Mouse (Mus musculus) MEL (cell line): Measurements from ENCODE around the gene Vps52. TPM values are rescaled to one million over a fixed set of nuclear protein-coding genes. Genes with fewer than 3 reads are reported as not detected.

Experiments used
- DNase-seq: peaks from one replicate; pipeline ENCODE4 v3.0.0; 2011; ENCODE audit warnings: low read depth, low spot score
- H3K27ac ChIP-seq: 2 replicates; pipeline ENCODE4 v1.5.1; 2012; ENCODE audit warnings: low read depth, mild to moderate bottlenecking, control low read depth, low read length, moderate library complexity; ENCODE audit not compliant: control insufficient read depth
- H3K27me3 ChIP-seq, 2 experiments: fragments of 150-350 bp in 1 of 2; sonication (generic) in 1 of 2; 2 replicates each; pipeline ENCODE4 v1.6.1; 2012; ENCODE audit warnings: low read length in 2 of 2, mild to moderate bottlenecking in 2 of 2, improper control_type of control experiment in 1 of 2, moderate library complexity in 1 of 2; ENCODE audit not compliant: insufficient read depth in 2 of 2, control insufficient read depth in 1 of 2
- H3K36me3 ChIP-seq, 2 experiments: 2 replicates each; pipeline ENCODE4 v1.6.1; 2012 to 2014; ENCODE audit warnings: low read length in 2 of 2, improper control_type of control experiment in 1 of 2, inconsistent platforms in 1 of 2, mild to moderate bottlenecking in 1 of 2; ENCODE audit not compliant: insufficient read depth in 2 of 2, control insufficient read depth in 1 of 2
- H3K4me1 ChIP-seq, 2 experiments: fragments of 150-350 bp in 1 of 2; sonication (generic) in 1 of 2; 2 replicates each; pipeline ENCODE4 v1.6.1; 2012; ENCODE audit warnings: low read length in 2 of 2, improper control_type of control experiment in 1 of 2, mild to moderate bottlenecking in 1 of 2; ENCODE audit not compliant: insufficient read depth in 2 of 2, control insufficient read depth in 1 of 2
- H3K4me3 ChIP-seq, 2 experiments: fragments of 150-350 bp in 1 of 2; sonication (generic) in 1 of 2; 2 replicates each; pipeline ENCODE4 v1.5.1; 2012; ENCODE audit warnings: low read depth in 2 of 2, low read length in 2 of 2, mild to moderate bottlenecking in 2 of 2, moderate library complexity in 2 of 2, control low read depth in 1 of 2, improper control_type of control experiment in 1 of 2; ENCODE audit not compliant: control insufficient read depth in 1 of 2, insufficient read depth in 1 of 2
- H3K79me2 ChIP-seq: 2 replicates; pipeline ENCODE4 v1.6.1; 2012; ENCODE audit warnings: mild to moderate bottlenecking, low read length, moderate library complexity; ENCODE audit not compliant: control insufficient read depth, poor library complexity, insufficient read depth
- H3K9ac ChIP-seq: 2 replicates; pipeline ENCODE4 v1.6.1; 2012; ENCODE audit warnings: low read depth, mild to moderate bottlenecking, control low read depth, low read length, moderate library complexity; ENCODE audit not compliant: control insufficient read depth, poor library complexity, severe bottlenecking
- H3K9me3 ChIP-seq: fragments of 150-350 bp; sonication (generic); replicated peaks from 2 replicates; pipeline ENCODE4 v1.6.1; 2012; ENCODE audit warnings: mild to moderate bottlenecking, low read length, improper control_type of control experiment, moderate library complexity; ENCODE audit not compliant: insufficient read depth
- CHD1 ChIP-seq: IDR thresholded peaks from 2 replicates; pipeline ENCODE4 v1.6.1; 2012; ENCODE audit warnings: low read depth, mild to moderate bottlenecking, inconsistent platforms, low read length, improper control_type of control experiment
- CHD2 ChIP-seq: IDR thresholded peaks from 2 replicates; pipeline ENCODE4 v1.6.1; 2011; ENCODE audit warnings: low read length, improper control_type of control experiment
- E2F4 ChIP-seq: IDR thresholded peaks from 2 replicates; pipeline ENCODE4 v1.6.1; 2011; ENCODE audit warnings: low read depth, low read length, improper control_type of control experiment, borderline replicate concordance
- ETS1 ChIP-seq: IDR thresholded peaks from 2 replicates; pipeline ENCODE4 v1.6.1; 2012; ENCODE audit warnings: low read depth, mild to moderate bottlenecking, inconsistent platforms, low read length, improper control_type of control experiment, moderate library complexity
- HCFC1 ChIP-seq: IDR thresholded peaks from 2 replicates; pipeline ENCODE4 v1.6.1; 2012; ENCODE audit warnings: low read depth, mild to moderate bottlenecking, inconsistent platforms, low read length, improper control_type of control experiment, moderate library complexity
- MAZ ChIP-seq: IDR thresholded peaks from 2 replicates; pipeline ENCODE4 v1.6.1; 2012; ENCODE audit warnings: low read depth, mild to moderate bottlenecking, inconsistent platforms, low read length, improper control_type of control experiment
- MXI1 ChIP-seq: IDR thresholded peaks from 2 replicates; pipeline ENCODE4 v1.6.1; 2011; ENCODE audit warnings: mild to moderate bottlenecking, low read depth, low read length, improper control_type of control experiment
- NELFE ChIP-seq: IDR thresholded peaks from 2 replicates; pipeline ENCODE4 v1.6.1; 2011; ENCODE audit warnings: low read depth, low read length, improper control_type of control experiment
- NRF1 ChIP-seq: IDR thresholded peaks from 2 replicates; pipeline ENCODE4 v1.6.1; 2014; ENCODE audit warnings: low read depth, mild to moderate bottlenecking, inconsistent platforms, low read length, improper control_type of control experiment, moderate library complexity; ENCODE audit not compliant: poor library complexity, insufficient read depth, severe bottlenecking
- POLR2A ChIP-seq, 2 experiments: IDR thresholded peaks; 2 replicates each; pipeline ENCODE4 v1.6.1; 2011 to 2012; ENCODE audit warnings: low read length in 2 of 2, mild to moderate bottlenecking in 2 of 2, control low read depth in 1 of 2, improper control_type of control experiment in 1 of 2, low read depth in 1 of 2, moderate library complexity in 1 of 2; ENCODE audit not compliant: control insufficient read depth in 1 of 2, insufficient read depth in 1 of 2, poor library complexity in 1 of 2
- POLR2AphosphoS2 ChIP-seq: IDR thresholded peaks from 2 replicates; pipeline ENCODE4 v1.6.1; 2011; ENCODE audit warnings: low read length, improper control_type of control experiment
- RCOR1 ChIP-seq: IDR thresholded peaks from 2 replicates; pipeline ENCODE4 v1.6.1; 2012; ENCODE audit warnings: low read depth, mild to moderate bottlenecking, inconsistent platforms, low read length, improper control_type of control experiment
- SIN3A ChIP-seq: IDR thresholded peaks from 2 replicates; pipeline ENCODE4 v1.6.1; 2012; ENCODE audit warnings: low read length, improper control_type of control experiment, inconsistent platforms
- TAL1 ChIP-seq: IDR thresholded peaks from 2 replicates; pipeline ENCODE4 v1.6.1; 2012; ENCODE audit warnings: mild to moderate bottlenecking, inconsistent platforms, low read length, moderate library complexity, mixed read lengths
- TBP ChIP-seq: IDR thresholded peaks from 2 replicates; pipeline ENCODE4 v1.8.0; 2011; ENCODE audit warnings: low read depth, low read length, improper control_type of control experiment
- USF1 ChIP-seq: IDR thresholded peaks from 2 replicates; pipeline ENCODE4 v1.6.1; 2014; ENCODE audit warnings: low read depth, mild to moderate bottlenecking, inconsistent platforms, low read length, improper control_type of control experiment, moderate library complexity
- ZKSCAN1 ChIP-seq: IDR thresholded peaks from 2 replicates; pipeline ENCODE4 v1.6.1; 2012; ENCODE audit warnings: low read depth, mild to moderate bottlenecking, inconsistent platforms, low read length, improper control_type of control experiment, moderate library complexity
- ZMIZ1 ChIP-seq: IDR thresholded peaks from 2 replicates; pipeline ENCODE4 v1.6.1; 2012; ENCODE audit warnings: low read depth, mild to moderate bottlenecking, inconsistent platforms, low read length, improper control_type of control experiment, moderate library complexity
- ZNF384 ChIP-seq: IDR thresholded peaks from 2 replicates; pipeline ENCODE4 v1.6.1; 2012; ENCODE audit warnings: low read depth, mild to moderate bottlenecking, inconsistent platforms, low read length, improper control_type of control experiment
- polyA plus RNA-seq, 2 experiments: library from polyadenylated mRNA; stranded (reverse) in 1 of 2; unstranded in 1 of 2; fragments of >175 nt in 1 of 2; fragments of >200 nt in 1 of 2; gene quantifications; 2 replicates each; pipeline versions ENCODE4 v1.2.1 to v1.2.4; 2012; ENCODE audit warnings: low replicate concordance in 2 of 2, low read depth in 1 of 2; ENCODE audit not compliant: insufficient read length in 2 of 2, insufficient read depth in 1 of 2, missing spikeins in 1 of 2
- total RNA-seq: library from RNA; depleted of rRNA; stranded (reverse); fragments of 300-350 nt; gene quantifications from 2 replicates; pipeline ENCODE4 v1.2.3, GENCODE M21; 2012

The Vps52 gene
- total and polyA plus RNA-seq, 3 experiments = 23.6 to 40.7 TPM; not detected in 1

DNA sequence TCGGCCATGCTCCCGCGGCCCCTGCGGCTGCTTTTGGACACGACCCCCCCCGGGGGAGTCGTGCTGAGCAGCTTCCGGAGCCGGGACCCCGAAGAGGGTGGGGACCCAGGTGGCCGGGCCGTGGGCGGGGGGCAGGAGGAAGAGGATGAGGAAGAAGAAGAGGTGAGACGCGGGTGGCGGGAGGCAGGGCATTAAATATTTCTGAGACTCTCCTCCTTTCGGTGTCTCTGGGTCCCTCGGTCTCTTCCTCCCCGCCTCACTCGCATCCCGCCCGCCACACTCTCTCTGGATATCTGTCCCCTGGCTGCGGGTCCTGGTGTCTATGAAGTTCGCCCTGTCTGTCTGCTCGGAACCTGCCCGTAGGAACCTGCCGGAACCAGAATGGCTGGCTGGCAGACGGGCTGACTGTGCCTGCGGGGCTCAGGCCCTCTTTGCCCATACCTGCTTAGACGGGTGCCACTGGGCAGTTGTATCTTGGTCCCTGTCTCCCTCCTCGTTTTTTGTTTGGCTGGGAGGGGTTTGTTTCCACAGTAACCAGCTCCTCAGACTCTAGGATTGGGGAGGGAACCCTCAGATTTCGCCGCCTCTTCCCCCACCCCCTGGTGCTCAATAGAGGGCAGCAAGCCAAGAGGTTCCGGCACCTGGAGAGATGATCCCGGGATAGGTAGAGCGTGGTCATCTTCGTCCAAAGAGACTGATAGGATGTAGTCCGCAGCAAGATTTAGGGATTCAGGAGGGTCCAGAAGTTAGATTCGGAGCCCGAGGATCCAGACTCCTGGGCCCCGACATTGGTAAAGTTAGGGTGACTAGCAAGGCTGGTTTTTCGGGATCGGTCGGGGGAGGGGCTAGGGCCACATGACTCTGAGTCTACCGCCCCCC, 25.1 kb upstream of the Vps52 start:
- peaks cover 0 to 3% of the 10 kb centered on the region in 2 experiments; a peak in 2 of 4 replicates for H3K36me3 ChIP-seq
- TF ChIP-seq SIN3A (peak; percentile 60), POLR2A (IDR thresholded peaks at IDR 0.05; ENCODE audit: control insufficient read depth in 1 of 2, insufficient read depth in 1 of 2, low read depth in 1 of 2, low read length in 2 of 2, poor library complexity in 1 of 2) (0 out of 4 replicates have a peak, but pooled peaks of 1 of the 2 experiments have one; percentile 11), USF1 (peak; percentile 74; the same call in 1 of the 2 replicates), HCFC1 (0 out of 2 replicates have a peak, but pooled peaks have one; percentile 17), E2F4 (no peak), ZMIZ1 (no peak), MXI1 (peak; percentile 30; the same call in 1 of the 2 replicates)
- peak overlapping the region; percentile 74 to 78 for H3K4me3 ChIP-seq
- H3K4me1 ChIP-seq = peaks cover 0 to 7% of the 10 kb centered on the region in 2 experiments; a peak in 2 of 4 replicates
- H3K9me3 ChIP-seq = no peaks in the 10 kb centered on the region
- H3K9ac ChIP-seq = peak overlapping the region; percentile 93
- peaks cover 24% of the 10 kb centered on the region for H3K79me2 ChIP-seq
- no peaks in the 10 kb centered on the region for H3K27me3 ChIP-seq
- peak overlapping the region; percentile 98 for H3K27ac ChIP-seq
- peak; percentile 76 for DNase-seq

DNA sequence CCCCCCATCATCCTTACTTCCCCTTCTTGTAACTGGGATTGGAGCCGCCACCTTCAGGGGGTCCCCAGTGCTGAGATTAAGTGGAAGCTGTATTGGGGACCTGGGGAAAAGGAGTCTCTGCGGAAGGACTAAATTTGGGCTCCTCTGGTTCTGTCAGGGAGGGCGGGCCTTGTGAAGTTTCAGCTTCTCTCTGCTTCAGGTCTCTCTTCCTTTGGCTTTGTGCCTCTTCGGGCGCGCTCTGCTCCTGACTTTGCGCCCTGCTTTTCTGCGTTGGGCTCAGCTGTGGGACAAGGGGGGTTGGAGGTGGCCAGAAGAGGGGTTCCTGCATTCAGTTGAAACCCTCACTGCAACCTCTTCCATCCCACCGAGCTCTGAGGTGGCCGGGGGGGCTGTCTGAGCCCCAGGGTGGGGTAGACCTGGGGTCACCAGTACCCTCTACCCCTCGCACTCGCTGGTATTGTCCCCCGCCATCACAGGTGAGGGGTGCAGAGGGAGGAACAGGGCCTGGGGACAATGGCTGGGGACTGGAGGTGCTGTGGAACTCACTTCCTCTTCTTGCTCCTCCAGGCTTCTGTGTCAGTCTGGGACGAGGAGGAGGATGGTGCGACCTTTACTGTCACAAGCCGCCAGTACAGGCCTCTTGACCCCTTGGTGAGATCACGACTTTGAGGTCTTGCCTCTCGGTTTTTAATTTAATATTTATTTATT, 24.3 kb upstream of the Vps52 start:
- no peaks in the 10 kb centered on the region for H3K27me3 ChIP-seq
- H3K4me3 ChIP-seq = no peak overlapping the region
- H3K4me1 ChIP-seq = peaks cover 0 to 7% of the 10 kb centered on the region in 2 experiments; a peak in 2 of 4 replicates
- H3K27ac ChIP-seq = no peak overlapping the region
- no peak for TF ChIP-seq POLR2AphosphoS2
- TF ChIP-seq ETS1 = no peak
- 0 out of 2 replicates have a peak, but pooled peaks have one; percentile 34 for TF ChIP-seq MAZ
- no peak for TF ChIP-seq TAL1
- no peak for TF ChIP-seq RCOR1
- TF ChIP-seq, all 39 proteins: peak for 1
- Histone ChIP-seq H3K36me3 (peaks cover 0 to 3% of the 10 kb centered on the region in 2 experiments; a peak in 2 of 4 replicates), H3K9ac (no peak overlapping the region), H3K79me2 (peaks cover 24% of the 10 kb centered on the region), H3K9me3 (no peaks in the 10 kb centered on the region)
- peak; percentile 46 for DNase-seq

- no peak overlapping the region for H3K9ac ChIP-seq
- no peak overlapping the region for H3K27ac ChIP-seq
- H3K9me3 ChIP-seq = no peaks in the 10 kb centered on the region
- no peak overlapping the region for H3K4me3 ChIP-seq
- peaks cover 0 to 3% of the 10 kb centered on the region in 2 experiments; a peak in 2 of 4 replicates for H3K36me3 ChIP-seq
- H3K79me2 ChIP-seq = peaks cover 24% of the 10 kb centered on the region
- TF ChIP-seq TBP = no peak
- no peak for TF ChIP-seq ZNF384
- TF ChIP-seq POLR2A (IDR thresholded peaks at IDR 0.05; ENCODE audit: control insufficient read depth in 1 of 2, insufficient read depth in 1 of 2, low read depth in 1 of 2, low read length in 2 of 2, poor library complexity in 1 of 2) = no peak
- TF ChIP-seq HCFC1 = no peak
- TF ChIP-seq ZKSCAN1 = no peak
- TF ChIP-seq MAZ = no peak
- TF ChIP-seq CHD2 = no peak
- no peak for TF ChIP-seq NRF1
- no peak for TF ChIP-seq CHD1
- no peak for TF ChIP-seq NELFE
- TF ChIP-seq ETS1 = no peak
- H3K27me3 ChIP-seq = no peaks in the 10 kb centered on the region
- DNase-seq = no peak
- peaks cover 0 to 7% of the 10 kb centered on the region in 2 experiments; a peak in 2 of 4 replicates for H3K4me1 ChIP-seq
Observed at GRCm38 (mm10) chr17:33931947-33932346, 23.7 kb upstream of the Vps52 start.
